Mouse (Mus musculus): ENCODE data around the gene Lrrc23.
"Not testable (repeated sequence)": the region's sequence is repeated elsewhere in the genome, so short reads cannot be mapped to it uniquely, and the experiment has no call there.

Gene Lrrc23

DNA sequence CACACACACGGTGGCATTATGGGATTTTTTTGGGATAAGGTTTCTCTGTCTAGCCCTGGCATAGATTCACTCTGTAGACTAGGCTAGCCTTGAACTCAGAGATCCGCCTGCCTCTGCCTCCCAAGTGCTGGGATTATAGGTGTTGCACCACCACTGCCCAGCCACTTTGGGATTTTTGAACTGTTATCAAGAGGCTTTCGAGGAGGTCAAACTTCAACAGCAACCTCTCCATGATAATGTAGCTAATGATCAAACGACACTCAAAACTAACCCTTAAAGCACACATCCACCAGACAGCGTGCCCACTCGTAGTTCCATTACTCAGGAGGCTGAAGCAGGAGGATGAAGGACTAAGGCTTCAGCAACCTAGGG, 28.4 kb upstream of the Lrrc23 start:
- no peak for DNase-seq (ENCODE audit: low spot score)

- no peak for DNase-seq (ENCODE audit: low spot score)
Observed at GRCm38 (mm10) chr6:124807366-124807765, 27.8 kb upstream of the Lrrc23 start.

- no peak for DNase-seq (ENCODE audit: low spot score)
Observed at GRCm38 (mm10) chr6:124806446-124807140, 27.1 kb upstream of the Lrrc23 start.

DNA sequence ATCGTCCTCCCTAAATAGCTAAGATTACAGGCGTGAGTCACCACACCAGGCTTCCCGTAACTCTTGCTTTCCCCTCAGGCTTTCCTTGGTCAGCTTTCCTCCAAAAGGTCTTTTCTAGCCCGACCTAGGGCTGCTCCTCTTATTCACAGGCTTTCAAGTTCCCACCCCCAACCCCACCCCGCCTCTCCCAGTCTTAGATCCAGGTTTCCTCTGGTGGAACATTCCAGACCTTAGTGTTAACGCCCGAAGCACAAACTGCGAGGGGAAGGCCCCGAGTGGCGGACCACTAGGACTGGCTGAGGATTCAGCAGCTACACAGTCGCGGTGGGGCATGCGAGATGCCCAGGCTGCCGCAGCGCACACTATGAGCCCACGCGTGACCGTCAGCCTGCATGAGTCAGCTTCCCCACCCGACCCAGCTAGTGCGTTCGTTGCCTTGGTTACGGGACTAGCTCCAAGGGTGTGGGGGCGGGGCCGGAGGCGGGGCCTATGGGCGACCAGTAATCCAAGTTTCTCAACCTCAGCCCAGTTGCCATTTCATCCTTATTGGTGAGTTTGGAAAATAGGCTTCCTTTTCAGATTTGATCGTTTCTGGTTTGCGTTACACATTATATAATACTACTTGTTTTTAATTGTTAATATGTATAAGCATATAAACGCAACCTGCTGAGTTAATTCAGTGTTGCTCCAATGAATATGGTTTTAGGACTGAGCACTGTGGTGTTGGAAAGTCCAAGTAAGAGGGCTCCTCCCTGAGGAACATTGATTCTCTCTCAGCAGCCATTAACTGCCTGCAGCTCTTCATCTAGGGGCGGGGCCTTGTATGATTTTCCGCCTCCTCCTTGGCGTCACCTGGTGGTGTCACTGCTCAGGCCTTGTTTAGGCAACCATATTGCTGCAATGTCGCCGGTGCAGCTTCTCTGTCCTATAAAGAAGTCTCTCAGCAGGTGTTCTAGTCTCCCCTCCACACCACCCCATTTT, 26.1 kb upstream of the Lrrc23 start:
- DNase-seq (ENCODE audit: low spot score), result peak; percentile 97

DNA sequence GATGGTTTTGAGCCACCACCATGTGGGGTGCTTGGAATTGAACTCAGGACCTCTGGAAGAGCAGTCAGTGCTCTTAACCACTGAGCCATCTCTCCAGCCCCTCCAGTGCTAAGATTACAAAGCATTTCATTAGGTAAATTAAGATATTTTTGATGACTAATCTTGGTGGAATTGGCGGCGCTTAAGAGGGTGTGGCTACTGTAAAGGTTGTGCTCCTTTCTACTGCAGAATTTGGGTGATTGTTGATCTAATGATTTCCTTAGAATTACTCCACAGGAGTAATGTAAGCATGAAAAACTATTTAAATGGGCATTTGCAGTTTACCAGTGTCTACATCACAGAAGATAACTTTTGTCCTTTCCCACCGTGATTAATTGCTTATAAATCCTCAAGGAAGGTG, 24.8 kb upstream of the Lrrc23 start:
- DNase-seq (ENCODE audit: low spot score), result no peak

- DNase-seq (ENCODE audit: low spot score), result not testable (repeated sequence)
Observed at GRCm38 (mm10) chr6:124803691-124804090, 24.2 kb upstream of the Lrrc23 start.

DNA sequence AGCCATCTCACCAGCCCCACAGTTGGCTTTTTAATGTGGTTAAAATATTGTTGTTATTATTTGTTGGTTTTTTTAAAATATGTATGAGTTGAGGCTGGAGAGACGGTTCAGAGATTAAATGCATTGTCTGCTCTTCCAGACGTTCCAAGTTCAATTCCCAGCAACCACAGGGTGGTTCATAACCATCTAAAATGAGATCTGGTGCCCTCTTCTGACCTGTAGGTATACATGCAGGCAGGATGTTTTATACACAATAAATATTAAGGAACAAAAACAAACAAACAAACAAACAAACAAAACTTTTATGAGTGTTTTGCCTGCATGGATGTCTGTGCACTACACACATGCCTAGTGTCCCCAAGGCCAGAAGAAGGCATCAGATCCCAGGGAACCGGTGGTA, 23.5 kb upstream of the Lrrc23 start:
- DNase-seq (ENCODE audit: low spot score), result no peak

- peak; percentile 53 for DNase-seq (ENCODE audit: low spot score)
Observed at GRCm38 (mm10) chr6:124802400-124802799, 22.9 kb upstream of the Lrrc23 start.

DNA sequence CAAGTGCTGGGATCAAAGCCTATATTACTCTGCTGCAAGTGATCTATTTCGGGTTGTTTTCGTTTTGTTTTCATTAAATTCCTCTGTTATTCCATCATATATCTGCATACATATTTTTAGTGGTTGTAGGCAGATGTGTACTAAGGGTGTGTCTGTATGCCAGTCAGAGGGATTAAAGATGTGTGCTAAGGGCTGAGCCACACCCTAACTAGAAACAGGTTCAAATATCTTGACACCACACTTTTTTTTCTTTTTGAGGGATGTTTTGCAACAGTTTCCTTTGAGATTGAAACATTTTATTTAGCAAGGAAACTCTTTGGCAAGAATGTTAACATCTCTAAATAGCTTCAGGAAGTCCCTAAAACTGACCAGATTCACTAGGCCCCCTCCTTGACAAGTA, 16.7 kb upstream of the Lrrc23 start:
- DNase-seq (ENCODE audit: low spot score), result no peak

DNA sequence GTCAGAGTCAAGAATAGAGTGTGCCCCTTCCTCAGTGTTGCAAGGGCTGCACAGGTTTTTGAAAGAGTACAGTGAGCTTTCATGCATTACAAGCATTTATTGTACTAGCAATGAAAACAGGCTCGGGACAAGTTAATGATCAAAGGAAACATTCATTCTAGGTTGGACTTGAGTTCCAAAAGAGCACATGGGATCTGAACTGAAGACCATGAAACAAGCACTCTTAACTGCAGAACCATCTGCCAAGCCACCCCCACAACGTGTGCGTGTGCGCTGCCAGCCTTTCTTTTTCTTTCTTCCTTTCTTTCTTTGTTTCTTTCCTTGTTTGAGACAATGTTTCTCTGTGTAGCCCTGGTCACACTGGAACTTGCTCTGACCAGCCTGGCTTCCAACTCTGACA, 16.3 kb upstream of the Lrrc23 start:
- no peak for DNase-seq (ENCODE audit: low spot score)

DNA sequence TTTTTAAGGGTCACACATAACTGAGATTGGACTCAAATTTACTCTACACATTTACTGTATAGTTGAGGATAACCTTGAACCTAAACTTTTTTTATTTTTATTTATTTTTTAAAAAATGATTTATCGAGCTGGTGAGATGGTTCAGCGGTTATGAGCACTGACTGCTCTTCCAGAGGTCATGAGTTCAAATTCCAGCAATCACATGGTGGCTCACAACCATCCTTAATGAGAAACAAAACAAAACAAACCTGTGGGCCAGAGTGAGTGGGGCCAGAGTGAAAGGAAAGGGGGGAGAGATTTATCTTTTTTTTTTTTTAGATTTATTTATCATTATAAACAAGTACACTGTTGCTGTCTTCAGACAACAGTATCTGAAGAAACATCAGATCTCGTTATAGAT, 12.4 kb upstream of the Lrrc23 start:
- no peak for DNase-seq (ENCODE audit: low spot score)

GRCm38 (mm10) chr6:124790121-124790520, 10.6 kb upstream of the Lrrc23 start:
- DNase-seq (ENCODE audit: low spot score), result no peak

GRCm38 (mm10) chr6:124789519-124789918, 10.0 kb upstream of the Lrrc23 start:
- DNase-seq (ENCODE audit: low spot score), result no peak

GRCm38 (mm10) chr6:124787722-124788121, 8.2 kb upstream of the Lrrc23 start:
- no peak for DNase-seq (ENCODE audit: low spot score)

GRCm38 (mm10) chr6:124786756-124787420, 7.4 kb upstream of the Lrrc23 start:
- DNase-seq (ENCODE audit: low spot score), result no peak

DNA sequence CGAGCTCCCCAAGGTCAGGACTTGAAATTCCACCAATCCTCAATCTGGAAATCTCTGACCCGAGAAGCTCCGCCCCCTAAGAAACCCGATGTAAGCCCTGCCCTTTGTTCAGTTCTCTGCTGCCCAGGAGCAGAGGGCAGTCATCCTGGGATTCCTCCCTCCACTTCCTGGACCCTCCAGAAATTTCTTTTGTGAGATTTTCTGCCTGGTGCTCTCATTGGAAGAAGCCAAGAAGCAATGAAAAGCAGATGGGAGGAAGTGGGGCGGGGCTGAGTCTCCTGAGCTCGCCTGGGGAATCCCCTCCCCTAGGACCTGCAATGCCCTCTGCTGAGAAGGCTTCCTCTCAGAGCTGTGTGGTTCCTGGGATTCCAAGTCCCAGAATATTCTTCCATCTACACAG, 2.9 kb upstream of the Lrrc23 start:
- DNase-seq (ENCODE audit: low spot score), result peak; percentile 78

- DNase-seq (ENCODE audit: low spot score), result no peak
Observed at GRCm38 (mm10) chr6:124780917-124781316, 1.4 kb upstream of the Lrrc23 start.

DNA sequence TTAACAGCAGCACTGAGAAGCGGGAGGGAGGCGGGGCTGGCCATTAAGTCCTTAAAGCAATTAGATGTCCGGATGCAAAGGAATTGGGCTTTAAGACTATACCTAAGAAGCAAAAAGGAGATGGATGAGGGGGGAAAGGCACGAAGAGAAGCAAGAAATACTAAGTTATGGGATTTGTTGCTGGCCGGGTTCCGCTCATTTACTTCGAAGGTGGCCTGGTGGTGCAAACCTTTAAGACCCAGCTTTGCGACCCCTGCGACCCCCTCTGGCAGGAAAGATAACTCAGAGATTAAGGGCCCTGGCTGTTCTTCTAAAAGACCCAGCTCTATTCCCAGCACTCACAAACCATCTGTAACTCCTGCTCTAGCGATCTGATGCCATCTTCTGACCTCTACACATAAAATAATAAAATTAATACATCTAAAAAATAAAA, 473 bp upstream of the Lrrc23 start:
- no peak for DNase-seq (ENCODE audit: low spot score)

GRCm38 (mm10) chr6:124770511-124770910, 9.0 kb downstream of the Lrrc23 start:
- DNase-seq (ENCODE audit: low spot score), result no peak

DNA sequence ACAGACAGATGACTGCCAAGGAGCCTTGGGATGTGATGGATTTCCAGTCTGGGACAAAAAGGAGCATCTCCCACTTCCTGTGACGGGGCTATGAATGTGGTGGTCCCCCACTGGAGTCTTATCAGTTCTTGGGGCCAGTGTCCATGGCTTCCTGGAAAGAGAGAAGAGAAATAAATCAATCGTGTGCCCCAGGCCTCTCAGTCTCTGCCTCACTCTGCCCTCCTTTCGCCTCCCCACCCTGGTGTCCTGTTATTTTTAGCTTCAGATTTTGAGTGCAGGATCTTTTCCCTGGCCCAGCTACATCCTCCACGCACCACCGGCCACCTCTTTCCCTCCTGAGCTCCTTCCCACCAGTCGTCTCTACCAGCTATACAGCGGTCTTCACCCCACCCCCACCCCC, 9.5 kb downstream of the Lrrc23 start:
- DNase-seq (ENCODE audit: low spot score), result no peak

DNA sequence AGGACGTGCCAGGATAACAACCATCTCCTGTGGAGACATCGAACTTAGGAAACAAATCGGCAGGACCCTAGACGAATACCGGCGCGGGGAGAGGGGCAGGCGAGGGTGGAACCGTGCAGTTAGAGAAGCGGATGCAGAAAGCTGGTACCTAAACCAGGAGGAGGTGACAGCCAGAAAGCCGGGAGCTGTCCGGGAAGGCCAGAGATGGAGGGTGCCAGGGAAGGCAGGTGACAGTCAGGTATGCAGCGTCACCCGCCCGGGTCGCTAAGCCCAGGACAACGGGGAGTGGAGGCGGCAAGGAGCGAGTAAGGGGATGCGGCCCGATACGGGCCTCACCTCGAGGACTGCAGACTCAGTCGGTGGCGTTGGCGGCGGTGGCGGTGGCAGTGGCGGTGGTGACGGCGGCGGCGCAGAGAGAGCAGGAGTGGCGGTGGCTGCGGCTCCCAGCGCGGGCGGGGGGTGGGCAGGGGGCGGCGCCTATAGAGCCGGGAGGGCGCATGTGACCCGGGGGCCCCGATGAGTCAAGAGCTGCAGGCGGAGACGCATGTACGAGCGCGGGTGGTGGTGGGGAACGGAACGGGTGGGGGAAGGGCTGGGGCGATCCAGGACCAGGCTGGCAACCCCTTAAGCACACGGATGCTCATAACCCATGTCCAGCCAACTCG, 10.3 kb downstream of the Lrrc23 start, which contains the start of gene Eno2:
Eno2 (minus strand) TSS at position 573 of the 665 bp plus-strand sequence.
- DNase-seq (ENCODE audit: low spot score), result peak; percentile 70

- peak; percentile 17 for DNase-seq (ENCODE audit: low spot score)
Observed at GRCm38 (mm10) chr6:124768704-124769044, 10.9 kb downstream of the Lrrc23 start.

All from embryo, embryonic 10.5 days (tissue).